Mouse (Mus musculus): ENCODE measurements around the gene Zfhx3. TPM values are rescaled to one million over a fixed set of nuclear protein-coding genes. Genes with fewer than 3 reads are reported as not detected.

The Zfhx3 gene
- polyA plus RNA-seq, 1 experiment: 2.5 TPM

GRCm38 (mm10) chr8:108437316-108437830 is 494.9 kb downstream of the Zfhx3 start:
- DNase-seq: no peak
- H3K4me3 ChIP-seq (ENCODE audit: insufficient read depth, low read depth, low read length): no peak overlapping the region
- no peaks in the 10 kb centered on the region for H3K4me1 ChIP-seq (ENCODE audit: control insufficient read depth, insufficient read depth, low read length)
- 69% methylated on average over 13 of the region's 13 CpGs for WGBS
- H3K27ac ChIP-seq (ENCODE audit: insufficient read depth, low read depth, low read length): no peak overlapping the region
- no peaks in the 10 kb centered on the region for H3K27me3 ChIP-seq (replicated peaks; ENCODE audit: control insufficient read depth, insufficient read depth, low read length)
- TF ChIP-seq CTCF (conservative IDR thresholded peaks at IDR 0.05; ENCODE audit: insufficient read depth, insufficient read length, low read depth, low read length) (no peak), POLR2A (IDR thresholded peaks at IDR 0.05; ENCODE audit: low read depth, low read length) (no peak)
- no peaks in the 10 kb centered on the region for H3K36me3 ChIP-seq (ENCODE audit: control insufficient read depth, insufficient read depth, low read length)

DNA sequence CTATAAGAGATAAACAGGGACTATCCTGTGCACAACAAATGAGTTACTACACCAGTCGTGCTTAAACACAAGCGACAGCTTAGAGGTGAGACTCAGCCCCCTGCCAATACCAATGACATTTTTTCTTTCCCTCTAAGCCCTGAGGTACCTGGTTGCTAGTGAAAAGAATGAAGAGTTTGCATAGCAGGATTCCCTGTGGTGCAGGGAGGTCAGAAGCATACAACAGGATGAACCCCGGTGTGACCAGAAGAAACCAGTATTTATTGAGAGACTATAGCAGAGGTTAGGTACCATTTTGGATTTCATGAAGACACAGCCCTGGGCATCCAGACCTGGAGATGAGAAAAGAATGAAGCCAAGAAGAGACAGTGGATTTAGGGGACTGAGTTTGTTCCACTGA is 498.0 kb downstream of the Zfhx3 start:
- 71% methylated on average over 3 of the region's 3 CpGs for WGBS
- H3K36me3 ChIP-seq (ENCODE audit: control insufficient read depth, insufficient read depth, low read length): no peaks in the 10 kb centered on the region
- no peak for TF ChIP-seq POLR2A (IDR thresholded peaks at IDR 0.05; ENCODE audit: low read depth, low read length)
- TF ChIP-seq CTCF (conservative IDR thresholded peaks at IDR 0.05; ENCODE audit: insufficient read depth, insufficient read length, low read depth, low read length): no peak

DNA sequence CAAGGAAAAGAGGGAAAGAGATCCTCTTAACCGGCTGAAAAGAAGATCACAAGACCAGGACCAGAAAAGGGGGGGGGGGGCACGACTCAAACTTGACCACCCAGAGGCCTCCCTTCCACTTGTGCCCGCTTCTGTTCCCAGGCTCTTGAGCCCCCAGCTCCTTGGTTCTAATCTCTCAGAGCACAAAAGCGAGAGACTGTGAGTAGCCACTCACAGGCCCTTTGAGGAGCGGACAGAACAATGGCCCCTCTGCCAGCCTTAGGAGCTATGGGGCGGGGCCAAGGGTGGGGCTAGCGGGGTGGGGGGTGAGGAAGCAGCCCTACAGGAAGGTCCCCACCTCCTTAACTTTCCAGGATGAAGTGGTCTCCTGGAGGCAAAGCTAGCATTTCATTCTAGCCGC is 508.4 kb downstream of the Zfhx3 start:
- no peak overlapping the region for H3K27ac ChIP-seq (ENCODE audit: insufficient read depth, low read depth, low read length)
- no peak for DNase-seq
- no peaks in the 10 kb centered on the region for H3K36me3 ChIP-seq (ENCODE audit: control insufficient read depth, insufficient read depth, low read length)
- TF ChIP-seq CTCF (conservative IDR thresholded peaks at IDR 0.05; ENCODE audit: insufficient read depth, insufficient read length, low read depth, low read length): no peak
- TF ChIP-seq POLR2A (IDR thresholded peaks at IDR 0.05; ENCODE audit: low read depth, low read length): no peak
- no peaks in the 10 kb centered on the region for H3K4me1 ChIP-seq (ENCODE audit: control insufficient read depth, insufficient read depth, low read length)
- 36% methylated on average over 8 of the region's 8 CpGs for WGBS
- H3K4me3 ChIP-seq (ENCODE audit: insufficient read depth, low read depth, low read length): no peak overlapping the region
- no peaks in the 10 kb centered on the region for H3K27me3 ChIP-seq (replicated peaks; ENCODE audit: control insufficient read depth, insufficient read depth, low read length)

More for the DNA sequence above, 498.0 kb downstream of the Zfhx3 start:
- H3K4me1 ChIP-seq (ENCODE audit: control insufficient read depth, insufficient read depth, low read length): no peaks in the 10 kb centered on the region
- DNase-seq: no peak
- H3K27me3 ChIP-seq (replicated peaks; ENCODE audit: control insufficient read depth, insufficient read depth, low read length): no peaks in the 10 kb centered on the region
- H3K27ac ChIP-seq (ENCODE audit: insufficient read depth, low read depth, low read length): no peak overlapping the region
- no peak overlapping the region for H3K4me3 ChIP-seq (ENCODE audit: insufficient read depth, low read depth, low read length)

DNA sequence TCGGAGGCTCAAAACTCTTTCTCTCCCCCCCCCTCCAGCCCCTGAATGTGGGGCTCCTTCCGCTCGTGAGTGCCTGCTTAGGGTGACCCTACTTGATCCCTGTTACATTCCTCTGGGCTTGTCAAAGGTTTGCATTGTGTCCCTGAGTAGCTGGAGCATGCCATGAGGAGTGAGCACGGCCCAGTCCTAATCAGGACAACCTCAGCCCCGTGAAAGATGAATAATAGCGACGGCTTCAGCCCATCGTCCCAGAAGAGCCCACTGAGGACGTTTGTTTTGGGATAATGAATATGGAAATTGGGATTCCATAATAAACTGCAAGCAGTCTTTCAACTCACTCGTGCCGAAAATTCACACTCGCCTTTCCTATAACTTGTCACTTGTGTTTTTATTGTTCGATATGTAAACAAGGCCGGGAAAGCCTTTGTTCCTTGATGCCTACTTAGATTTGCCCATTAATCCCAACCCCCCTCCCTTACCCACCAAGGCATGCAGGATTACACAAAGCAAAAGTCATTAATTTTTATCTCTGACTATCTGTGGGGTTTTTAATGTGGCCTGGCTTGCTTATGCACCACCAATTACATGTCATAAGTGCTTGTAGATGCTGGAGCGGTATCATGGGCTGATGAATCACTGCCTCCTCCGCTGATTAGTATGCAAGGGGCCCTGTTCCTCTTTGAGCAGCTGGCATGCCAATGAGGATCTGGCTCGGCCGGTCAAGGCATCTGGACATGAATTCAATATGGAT is 512.3 kb downstream of the Zfhx3 start:
- DNase-seq: no peak
- 59% methylated on average over 18 of the region's 18 CpGs for WGBS
- no peak overlapping the region for H3K4me3 ChIP-seq (ENCODE audit: insufficient read depth, low read depth, low read length)
- no peak overlapping the region for H3K27ac ChIP-seq (ENCODE audit: insufficient read depth, low read depth, low read length)
- no peaks in the 10 kb centered on the region for H3K4me1 ChIP-seq (ENCODE audit: control insufficient read depth, insufficient read depth, low read length)
- H3K27me3 ChIP-seq (replicated peaks; ENCODE audit: control insufficient read depth, insufficient read depth, low read length): no peaks in the 10 kb centered on the region
- no peaks in the 10 kb centered on the region for H3K36me3 ChIP-seq (ENCODE audit: control insufficient read depth, insufficient read depth, low read length)
- TF ChIP-seq POLR2A (IDR thresholded peaks at IDR 0.05; ENCODE audit: low read depth, low read length) (no peak), CTCF (conservative IDR thresholded peaks at IDR 0.05; ENCODE audit: insufficient read depth, insufficient read length, low read depth, low read length) (no peak)

DNA sequence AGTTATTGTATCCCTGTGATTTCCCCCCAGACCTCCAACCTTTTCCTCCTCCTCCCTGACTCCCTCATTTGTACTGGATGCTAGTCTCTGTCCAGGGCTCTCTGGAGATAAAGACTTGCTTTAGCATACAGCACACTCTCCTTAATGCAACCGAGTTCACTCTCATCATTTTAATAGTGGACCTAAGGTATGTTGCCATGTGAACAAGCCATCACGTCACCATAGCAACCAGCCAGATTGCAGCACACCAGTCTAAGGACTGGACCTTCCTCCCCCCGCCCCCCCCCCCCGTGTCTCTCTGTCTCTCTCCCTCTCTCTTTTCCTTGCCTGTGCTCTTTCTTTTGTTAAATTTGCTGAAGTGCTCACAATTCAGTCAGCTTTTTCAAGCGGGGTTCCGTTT is 524.2 kb downstream of the Zfhx3 start:
- TF ChIP-seq POLR2A (IDR thresholded peaks at IDR 0.05; ENCODE audit: low read depth, low read length) (no peak), CTCF (conservative IDR thresholded peaks at IDR 0.05; ENCODE audit: insufficient read depth, insufficient read length, low read depth, low read length) (no peak)
- no peaks in the 10 kb centered on the region for H3K36me3 ChIP-seq (ENCODE audit: control insufficient read depth, insufficient read depth, low read length)
- no peaks in the 10 kb centered on the region for H3K4me1 ChIP-seq (ENCODE audit: control insufficient read depth, insufficient read depth, low read length)
- no peak for DNase-seq
- H3K4me3 ChIP-seq (ENCODE audit: insufficient read depth, low read depth, low read length): no peak overlapping the region
- 82% methylated on average over 6 of the region's 6 CpGs for WGBS
- no peaks in the 10 kb centered on the region for H3K27me3 ChIP-seq (replicated peaks; ENCODE audit: control insufficient read depth, insufficient read depth, low read length)
- H3K27ac ChIP-seq (ENCODE audit: insufficient read depth, low read depth, low read length): no peak overlapping the region

- no peak for DNase-seq
- Histone ChIP-seq H3K4me3 (ENCODE audit: insufficient read depth, low read depth, low read length) (no peak overlapping the region), H3K4me1 (ENCODE audit: control insufficient read depth, insufficient read depth, low read length) (no peaks in the 10 kb centered on the region), H3K36me3 (ENCODE audit: control insufficient read depth, insufficient read depth, low read length) (no peaks in the 10 kb centered on the region), H3K27me3 (replicated peaks; ENCODE audit: control insufficient read depth, insufficient read depth, low read length) (no peaks in the 10 kb centered on the region), H3K27ac (ENCODE audit: insufficient read depth, low read depth, low read length) (no peak overlapping the region)
- TF ChIP-seq CTCF (conservative IDR thresholded peaks at IDR 0.05; ENCODE audit: insufficient read depth, insufficient read length, low read depth, low read length) (no peak), POLR2A (IDR thresholded peaks at IDR 0.05; ENCODE audit: low read depth, low read length) (no peak)
- WGBS: 78% methylated on average over 19 of the region's 19 CpGs
Observed at GRCm38 (mm10) chr8:108467172-108468035, 525.0 kb downstream of the Zfhx3 start.

- no peak overlapping the region for H3K4me3 ChIP-seq (ENCODE audit: insufficient read depth, low read depth, low read length)
- no peaks in the 10 kb centered on the region for H3K36me3 ChIP-seq (ENCODE audit: control insufficient read depth, insufficient read depth, low read length)
- DNase-seq: no peak
- H3K27me3 ChIP-seq (replicated peaks; ENCODE audit: control insufficient read depth, insufficient read depth, low read length): no peaks in the 10 kb centered on the region
- TF ChIP-seq POLR2A (IDR thresholded peaks at IDR 0.05; ENCODE audit: low read depth, low read length): no peak
- H3K27ac ChIP-seq (ENCODE audit: insufficient read depth, low read depth, low read length): no peak overlapping the region
- WGBS: 98% methylated on average over 3 of the region's 3 CpGs
- no peaks in the 10 kb centered on the region for H3K4me1 ChIP-seq (ENCODE audit: control insufficient read depth, insufficient read depth, low read length)
Observed at GRCm38 (mm10) chr8:108470269-108470668, 527.8 kb downstream of the Zfhx3 start.

Measured in kidney, adult 2 months (tissue).